Mouse (Mus musculus) cerebellum, adult 2 months (tissue): ENCODE data around the gene Tspo2.

ENCODE experiments used
- CTCF ChIP-seq: fragments of 200-500 bp; IDR thresholded peaks from 2 replicates; pipeline ENCODE4 v1.5.1; 2011; ENCODE audit warnings: low read depth, mild to moderate bottlenecking, control low read depth, low read length, moderate library complexity, borderline replicate concordance; ENCODE audit not compliant: insufficient read depth
- POLR2A ChIP-seq: fragments of 200-500 bp; IDR thresholded peaks from 2 replicates; pipeline ENCODE4 v1.6.1; 2011; ENCODE audit warnings: low read length, control low read depth, borderline replicate concordance; ENCODE audit not compliant: insufficient read depth

GRCm38 (mm10) chr17:48410299-48410785 is 41.0 kb downstream of the Tspo2 start:
- TF ChIP-seq CTCF, result no peak
- no peak for TF ChIP-seq POLR2A
